Mouse (Mus musculus) megakaryocyte progenitor cell, adult 5-6 weeks (primary cell): Measurements from ENCODE around the gene Dvl2. TPM values are rescaled to one million over a fixed set of nuclear protein-coding genes. Genes with fewer than 3 reads are reported as not detected.
"Not testable (repeated sequence)": the region's sequence is repeated elsewhere in the genome, so short reads cannot be mapped to it uniquely, and the experiment has no call there.

Experiments used
- ATAC-seq: replicated peaks from 2 replicates; pipeline ENCODE4 v1.8.0; 2016; ENCODE audit warnings: mild to moderate bottlenecking, moderate TSS enrichment, inconsistent platforms; ENCODE audit not compliant: poor library complexity
- total RNA-seq, 2 experiments: library from RNA; stranded (forward) in 1 of 2; stranded (reverse) in 1 of 2; fragments of 157-497, 149-512 nt in 1 of 2; fragments of 200-1000 nt in 1 of 2; gene quantifications; 2 replicates each; pipeline versions ENCODE4 v1.2.3 to v1.2.4; 2015 to 2017

The Dvl2 gene
- total RNA-seq, 2 experiments from 2014 or later = 9.5 TPM

- ATAC-seq = peak; percentile 59
Measured at GRCm38 (mm10) chr11:70001865-70002264, 1.5 kb downstream of the Dvl2 start.

DNA sequence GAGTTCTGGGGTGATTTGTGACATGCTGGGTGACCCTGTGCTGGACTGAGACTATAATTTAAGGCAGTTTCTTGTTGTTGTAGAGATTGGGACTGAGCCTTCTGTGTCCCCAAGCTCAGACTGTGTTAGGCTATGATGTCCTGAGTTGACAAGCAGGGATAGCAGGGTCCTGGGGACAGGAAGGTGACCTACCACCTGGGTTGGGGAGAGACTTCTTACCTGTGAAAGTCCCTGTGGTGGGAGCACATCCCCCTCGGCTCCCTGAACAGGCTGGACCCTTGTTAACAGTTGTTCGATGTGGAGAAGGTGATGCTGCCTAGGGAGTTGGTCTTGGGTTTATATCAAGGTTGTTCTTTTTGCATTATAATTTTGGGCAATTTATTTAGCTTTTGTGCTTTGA, 2.1 kb downstream of the Dvl2 start:
- ATAC-seq = no peak

DNA sequence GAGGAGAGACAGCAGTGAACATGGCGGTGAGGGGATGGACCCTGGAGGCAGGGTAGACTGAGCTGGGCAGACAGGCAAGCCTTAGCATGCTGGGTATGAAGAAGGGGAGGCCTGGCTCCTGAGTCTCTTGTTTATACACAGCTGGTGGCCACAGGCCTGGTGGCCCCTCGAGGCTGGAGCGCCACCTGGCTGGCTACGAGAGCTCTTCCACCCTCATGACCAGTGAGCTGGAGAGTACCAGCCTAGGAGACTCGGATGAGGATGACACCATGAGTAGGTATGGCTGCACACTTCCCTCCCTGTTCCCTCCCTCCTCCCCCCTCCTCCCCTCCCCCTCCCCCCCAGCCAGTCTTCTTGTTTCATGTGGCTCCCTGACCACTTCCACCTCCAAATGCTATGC, 5.1 kb downstream of the Dvl2 start:
- ATAC-seq = peak; percentile 56

GRCm38 (mm10) chr11:70010033-70010432, 9.6 kb downstream of the Dvl2 start:
- ATAC-seq = no peak

DNA sequence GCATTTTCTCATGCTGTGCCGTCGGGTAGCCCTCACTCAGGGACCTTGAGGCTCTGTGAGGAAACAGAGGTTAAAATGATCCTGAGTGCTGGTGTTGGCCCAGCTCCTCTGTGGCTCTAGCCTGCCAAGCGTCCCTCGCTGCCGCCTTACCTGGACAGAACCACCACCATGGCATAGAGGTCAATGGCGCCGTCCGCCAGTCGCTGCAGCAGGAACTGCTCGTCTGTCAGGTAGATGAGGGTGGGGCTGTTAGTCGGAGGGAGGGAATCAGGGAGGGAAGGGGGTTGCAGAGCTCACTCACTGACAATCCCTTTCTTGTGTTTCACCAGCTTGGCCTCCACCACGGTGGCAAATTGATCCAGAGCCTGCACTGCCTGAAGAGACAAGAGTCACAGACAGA, 10.2 kb downstream of the Dvl2 start:
- ATAC-seq = no peak

- ATAC-seq = no peak
Measured at GRCm38 (mm10) chr11:70010961-70011360, 10.6 kb downstream of the Dvl2 start.

- no peak for ATAC-seq
Measured at GRCm38 (mm10) chr11:70012931-70013330, 12.5 kb downstream of the Dvl2 start.

GRCm38 (mm10) chr11:70013408-70013807, 13.0 kb downstream of the Dvl2 start:
- ATAC-seq = no peak

- ATAC-seq = no peak
Measured at GRCm38 (mm10) chr11:70014051-70014450, 13.7 kb downstream of the Dvl2 start.

GRCm38 (mm10) chr11:70014880-70015558, 14.6 kb downstream of the Dvl2 start, which contains the start of gene Acadvl:
TSS of gene Acadvl (minus strand) at chr11:70015411.
- peak; percentile 93 for ATAC-seq

DNA sequence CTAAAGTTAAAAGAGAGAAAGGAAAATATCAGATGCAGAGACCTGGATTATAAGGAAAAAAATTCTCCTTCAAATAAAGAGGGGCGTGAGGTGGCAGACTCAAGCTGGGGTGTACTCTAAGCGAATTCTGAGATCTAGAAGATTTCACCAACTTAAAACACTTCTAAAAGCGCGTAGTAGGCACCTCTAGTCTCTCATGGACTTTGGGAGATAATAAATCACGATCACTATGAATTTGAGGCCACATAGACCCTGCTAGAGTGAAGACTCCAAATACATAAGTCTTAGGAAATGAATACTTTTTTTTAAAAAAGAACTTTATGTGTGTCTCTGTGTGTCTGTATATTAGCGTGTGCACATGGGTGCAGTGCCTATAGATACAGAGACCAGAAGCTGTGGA, 15.3 kb downstream of the Dvl2 start:
- ATAC-seq = no peak

- not testable (repeated sequence) for ATAC-seq
Measured at GRCm38 (mm10) chr11:70016177-70016576, 15.8 kb downstream of the Dvl2 start.

- ATAC-seq = no peak
Measured at GRCm38 (mm10) chr11:70016669-70017068, 16.3 kb downstream of the Dvl2 start, which contains the start of gene Dlg4. TSS of gene Dlg4 (plus strand) at chr11:70016942.

- no peak for ATAC-seq
Measured at GRCm38 (mm10) chr11:70017199-70017767, 16.9 kb downstream of the Dvl2 start.

DNA sequence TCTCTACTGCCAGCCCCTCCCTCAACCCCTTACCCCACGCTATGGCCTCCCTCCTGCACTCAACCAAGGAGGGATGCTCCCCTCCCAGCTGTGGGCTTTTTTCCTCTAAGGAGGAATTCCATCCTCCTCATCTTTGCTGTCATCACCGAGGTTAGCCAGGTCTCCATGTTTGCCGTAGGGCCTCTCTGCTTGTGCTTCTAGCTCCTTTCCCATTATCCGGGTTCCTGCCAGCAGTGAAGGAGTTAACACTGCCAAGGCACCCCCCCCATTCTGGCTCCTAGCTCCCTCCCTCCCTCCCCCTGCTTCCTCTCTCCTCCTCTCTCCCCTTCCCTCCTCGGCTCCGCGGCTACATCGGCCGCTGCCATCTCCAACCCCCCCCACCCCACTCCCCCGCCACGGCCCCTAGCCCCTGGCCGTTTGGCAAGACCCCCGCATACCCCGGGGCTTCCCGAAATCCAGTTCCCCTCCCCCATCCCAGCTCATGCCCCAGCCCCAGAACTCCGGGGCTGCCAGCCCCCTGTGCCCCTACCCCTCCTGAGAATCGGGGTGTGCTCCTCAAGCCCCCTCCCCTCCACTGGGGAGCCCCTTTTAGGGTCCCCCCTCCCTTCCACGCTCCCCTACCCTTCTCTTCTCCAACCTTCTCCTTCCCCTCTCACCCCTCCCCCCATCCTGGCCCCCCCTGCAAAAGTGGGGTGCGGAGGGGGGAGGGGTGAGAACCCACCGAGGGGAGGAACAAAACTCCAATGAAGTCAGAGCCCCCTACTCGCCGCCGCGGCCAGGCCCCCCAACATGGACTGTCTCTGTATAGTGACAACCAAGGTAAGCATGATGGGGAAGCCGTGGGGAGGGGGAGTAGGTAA, 18.0 kb downstream of the Dvl2 start:
- ATAC-seq = no peak

DNA sequence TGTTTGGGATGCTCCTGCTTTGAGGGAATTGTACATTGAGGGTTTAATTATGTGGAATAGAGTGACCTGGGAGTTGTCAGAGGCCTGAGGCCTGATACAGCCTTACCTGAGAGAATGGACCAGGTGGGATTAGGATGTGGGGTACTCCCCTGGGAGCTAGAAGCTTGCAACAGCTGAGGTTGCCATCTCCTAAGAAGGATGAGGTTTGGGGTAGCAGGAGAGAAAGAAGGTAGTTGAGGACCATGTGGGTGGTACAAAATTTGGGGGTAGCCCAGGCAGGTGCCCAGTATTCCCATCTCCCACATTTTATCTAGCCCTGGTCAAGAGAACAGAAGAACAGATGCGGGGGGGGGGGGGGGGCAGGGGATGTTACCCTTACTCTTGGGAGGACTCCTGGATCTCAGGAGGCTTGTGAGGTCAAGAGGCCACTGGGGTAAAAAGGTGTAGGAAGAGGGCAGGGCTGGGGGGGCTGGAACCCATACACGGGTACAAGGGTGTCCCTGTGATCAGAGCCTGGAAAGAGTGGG, 19.2 kb downstream of the Dvl2 start:
- no peak for ATAC-seq

DNA sequence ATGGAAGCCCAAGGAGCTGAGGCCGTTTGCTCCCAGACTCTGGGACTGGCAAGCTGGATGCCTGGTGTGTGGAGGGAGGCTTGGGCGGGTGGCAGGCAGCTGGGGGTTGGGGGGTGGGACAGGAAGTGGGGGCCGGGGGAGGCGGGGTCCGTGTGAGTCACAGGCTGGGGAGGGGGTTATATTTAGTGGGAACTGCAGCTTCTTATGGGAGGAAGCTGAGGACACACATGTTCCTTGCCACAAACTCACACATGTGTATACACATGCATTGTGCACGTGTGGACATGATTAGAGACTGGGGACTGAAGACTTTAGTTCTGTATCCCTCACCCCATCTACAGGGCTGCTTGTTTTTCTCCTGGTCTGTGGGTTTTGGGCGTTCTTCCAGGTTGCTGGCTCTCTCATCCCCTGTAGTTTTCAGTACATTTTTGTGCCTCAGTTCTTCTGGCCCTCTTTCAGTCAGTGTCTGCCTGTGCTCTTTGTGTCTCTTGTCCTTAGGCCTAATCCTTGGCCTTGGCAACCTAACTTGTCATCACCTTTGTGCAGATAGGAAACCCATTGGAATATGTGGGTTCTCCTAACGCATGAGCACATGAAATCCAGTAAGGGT, 19.7 kb downstream of the Dvl2 start:
- ATAC-seq = no peak

- ATAC-seq = peak; percentile 76
Measured at GRCm38 (mm10) chr11:70020731-70021263, 20.4 kb downstream of the Dvl2 start.

DNA sequence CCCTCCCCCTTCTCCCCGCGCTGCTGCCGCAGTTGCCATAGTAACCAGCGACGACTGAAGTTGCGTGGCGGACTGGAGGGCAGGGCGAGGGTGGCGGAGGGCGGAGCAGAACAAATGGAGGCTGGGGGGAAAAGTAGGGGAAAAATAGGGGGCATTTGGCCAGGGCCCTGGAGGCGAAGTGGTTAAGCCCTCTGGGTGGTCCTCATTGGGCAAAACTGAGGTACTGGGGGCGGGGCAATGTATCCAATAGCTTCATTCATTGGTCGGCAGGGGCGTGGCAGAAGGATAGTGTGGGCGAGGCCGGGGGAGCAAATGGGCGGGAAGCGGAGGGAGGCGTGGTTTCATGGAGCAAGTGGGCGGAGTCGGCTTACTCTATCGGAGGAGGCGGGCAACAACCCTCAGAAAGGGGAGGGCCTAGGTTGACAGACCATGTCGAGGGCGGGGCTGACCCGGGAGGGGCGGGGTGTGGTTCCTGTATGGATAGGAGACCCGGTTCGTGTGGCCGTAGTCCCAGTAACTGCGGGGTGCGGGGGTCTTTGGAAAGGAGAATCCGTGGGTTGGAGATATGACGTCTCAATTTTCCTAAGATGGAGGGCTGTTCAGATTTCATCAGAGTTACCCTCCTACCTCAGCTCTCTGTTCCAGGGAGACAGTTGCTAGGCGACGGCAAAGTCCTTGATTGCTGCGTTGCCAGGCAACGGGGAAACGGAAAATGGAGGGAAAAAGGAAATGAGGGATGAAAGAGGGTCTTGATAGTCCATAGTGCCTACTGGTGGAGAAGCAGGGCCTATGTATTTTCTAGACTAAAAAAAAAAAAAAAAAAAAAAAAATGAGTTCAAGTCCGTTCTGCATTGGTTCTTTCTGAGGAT, 21.1 kb downstream of the Dvl2 start:
- peak; percentile 90 for ATAC-seq
